Mouse (Mus musculus): ENCODE data around the gene Arhgap9. TPM values are rescaled to one million over a fixed set of nuclear protein-coding genes. Genes with fewer than 3 reads are reported as not detected.

Arhgap9 gene
- total and polyA plus RNA-seq, 3 experiments: 2.3 to 4.8 (median 2.4) TPM

DNA sequence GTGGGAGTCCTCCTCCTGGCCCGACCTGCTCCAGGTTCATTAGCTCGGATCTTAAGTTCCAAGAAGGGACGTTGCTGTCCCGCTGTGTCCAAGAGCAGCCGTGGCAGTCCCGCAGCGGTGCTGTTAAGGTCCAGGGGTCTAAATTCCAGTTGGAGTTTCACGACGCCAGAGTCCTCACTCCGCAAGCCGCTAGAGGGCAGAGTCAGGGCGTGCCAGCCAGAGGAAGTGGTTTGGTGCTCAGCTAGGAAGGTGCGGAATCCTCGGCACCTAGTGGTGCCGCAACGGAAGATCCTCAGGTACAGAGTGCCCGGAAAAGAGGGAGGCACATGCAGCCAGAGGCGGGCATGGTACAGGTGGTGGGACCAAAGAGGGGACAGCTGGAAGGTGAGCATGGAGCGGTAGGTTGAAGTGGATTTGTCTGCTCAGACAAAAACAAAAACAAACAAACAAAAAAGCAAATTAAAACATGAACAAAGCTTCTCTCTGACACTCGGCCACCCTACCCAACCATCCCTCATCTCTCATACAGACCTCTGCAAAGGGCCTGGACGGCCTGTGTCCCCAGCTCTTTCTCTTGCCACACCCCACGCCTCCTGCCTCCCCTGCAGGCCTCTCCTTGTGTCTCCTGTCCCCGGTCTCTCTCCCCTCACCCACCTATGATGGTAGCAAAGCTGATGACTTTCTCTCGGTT lies 29.0 kb downstream of the Arhgap9 start:
- H3K4me3 ChIP-seq: no peak overlapping the region
- intact Hi-C loops (cut with DNase I): loop anchor here (5.0 kb wide), 1 partner anchor 72 kb away; no protein-coding TSS in a partner anchor
- H3K36me3 ChIP-seq (ENCODE audit: control insufficient read depth, insufficient read depth, low read length): no peaks in the 10 kb centered on the region
- peak; percentile 65 to 72 for DNase-seq
- H3K79me2 ChIP-seq (replicated peaks; ENCODE audit: control insufficient read depth, insufficient read depth, low read length): no peaks in the 10 kb centered on the region
- H3K4me1 ChIP-seq (ENCODE audit: control insufficient read depth, insufficient read depth, low read length): no peaks in the 10 kb centered on the region
- no peak overlapping the region for H3K27ac ChIP-seq
- WGBS: 13% methylated on average over 24 of the region's 24 CpGs
- TF ChIP-seq EP300 (IDR thresholded peaks at IDR 0.05; ENCODE audit: insufficient read depth, low read depth, low read length) (no peak), CTCF (IDR thresholded peaks at IDR 0.05) (peak; percentile 88)
- H3K9ac ChIP-seq (ENCODE audit: low read depth, low read length): peak overlapping the region; percentile 37; the same call in 1 of the 2 replicates
- no peaks in the 10 kb centered on the region for H3K27me3 ChIP-seq (ENCODE audit: control insufficient read depth, insufficient read depth, low read length)

DNA sequence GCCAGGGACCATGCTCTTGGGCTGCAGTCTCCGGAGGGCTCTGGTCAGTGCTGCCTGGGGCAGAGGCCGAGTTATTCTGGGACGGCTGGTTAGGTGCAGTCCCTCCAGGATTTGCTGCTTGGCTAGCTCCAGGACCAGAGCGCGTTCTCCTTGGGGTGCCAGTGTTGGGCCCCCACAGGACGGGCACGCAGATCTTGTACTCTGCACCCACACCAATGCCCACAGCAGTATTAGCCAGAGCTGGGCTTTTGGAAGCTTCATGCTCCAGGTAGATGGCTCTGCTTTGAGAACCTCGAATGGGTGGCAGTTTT lies 29.5 kb downstream of the Arhgap9 start:
- H3K9ac ChIP-seq (ENCODE audit: low read depth, low read length): no peak overlapping the region
- intact Hi-C loops (cut with DNase I): loop anchor here (5.0 kb wide), 1 partner anchor 71 kb away; no protein-coding TSS in a partner anchor

DNA sequence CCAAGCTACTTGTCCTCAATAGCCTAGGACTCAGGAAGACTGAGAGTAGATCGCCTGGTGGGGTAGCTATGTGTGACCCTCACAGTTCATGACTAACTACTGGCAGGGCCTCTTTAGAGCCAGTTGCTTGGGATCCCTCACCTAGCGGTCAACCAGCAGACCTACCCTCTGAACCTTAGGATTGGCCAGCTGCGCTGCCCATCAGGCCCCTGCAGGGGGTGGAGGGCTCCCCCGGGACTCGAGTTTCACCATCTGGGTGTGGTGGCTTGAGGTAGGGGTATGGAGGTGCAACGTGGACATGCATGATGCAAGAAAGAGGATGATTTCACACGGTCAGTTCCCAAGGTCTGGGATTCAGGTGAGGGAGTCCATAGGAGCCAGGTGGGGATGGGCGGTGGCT lies 30.0 kb downstream of the Arhgap9 start:
- no peaks in the 10 kb centered on the region for H3K27me3 ChIP-seq (ENCODE audit: control insufficient read depth, insufficient read depth, low read length)
- no peaks in the 10 kb centered on the region for H3K36me3 ChIP-seq (ENCODE audit: control insufficient read depth, insufficient read depth, low read length)
- no peak overlapping the region for H3K4me3 ChIP-seq
- no peaks in the 10 kb centered on the region for H3K79me2 ChIP-seq (replicated peaks; ENCODE audit: control insufficient read depth, insufficient read depth, low read length)
- no peak overlapping the region for H3K9ac ChIP-seq (ENCODE audit: low read depth, low read length)
- H3K27ac ChIP-seq: no peak overlapping the region
- intact Hi-C loops (cut with DNase I): loop anchor here (5.0 kb wide), 1 partner anchor 71 kb away; no protein-coding TSS in a partner anchor
- DNase-seq: no peak
- TF ChIP-seq CTCF (IDR thresholded peaks at IDR 0.05): no peak
- no peak for TF ChIP-seq POLR2A (IDR thresholded peaks at IDR 0.05; ENCODE audit: insufficient read depth, low read depth, low read length)
- TF ChIP-seq EP300 (IDR thresholded peaks at IDR 0.05; ENCODE audit: insufficient read depth, low read depth, low read length): no peak
- WGBS: 74% methylated on average over 8 of the region's 8 CpGs
- H3K4me1 ChIP-seq (ENCODE audit: control insufficient read depth, insufficient read depth, low read length): no peaks in the 10 kb centered on the region

More for the DNA sequence above, 29.5 kb downstream of the Arhgap9 start:
- no peak for TF ChIP-seq POLR2A (IDR thresholded peaks at IDR 0.05; ENCODE audit: insufficient read depth, low read depth, low read length)
- no peak for TF ChIP-seq CTCF (IDR thresholded peaks at IDR 0.05)
- TF ChIP-seq EP300 (IDR thresholded peaks at IDR 0.05; ENCODE audit: insufficient read depth, low read depth, low read length): no peak
- DNase-seq: no peak
- H3K79me2 ChIP-seq (replicated peaks; ENCODE audit: control insufficient read depth, insufficient read depth, low read length): no peaks in the 10 kb centered on the region
- WGBS: 84% methylated on average over 8 of the region's 8 CpGs
- no peak overlapping the region for H3K27ac ChIP-seq
- no peaks in the 10 kb centered on the region for H3K4me1 ChIP-seq (ENCODE audit: control insufficient read depth, insufficient read depth, low read length)
- no peak overlapping the region for H3K4me3 ChIP-seq
- H3K27me3 ChIP-seq (ENCODE audit: control insufficient read depth, insufficient read depth, low read length): no peaks in the 10 kb centered on the region
- no peaks in the 10 kb centered on the region for H3K36me3 ChIP-seq (ENCODE audit: control insufficient read depth, insufficient read depth, low read length)

DNA sequence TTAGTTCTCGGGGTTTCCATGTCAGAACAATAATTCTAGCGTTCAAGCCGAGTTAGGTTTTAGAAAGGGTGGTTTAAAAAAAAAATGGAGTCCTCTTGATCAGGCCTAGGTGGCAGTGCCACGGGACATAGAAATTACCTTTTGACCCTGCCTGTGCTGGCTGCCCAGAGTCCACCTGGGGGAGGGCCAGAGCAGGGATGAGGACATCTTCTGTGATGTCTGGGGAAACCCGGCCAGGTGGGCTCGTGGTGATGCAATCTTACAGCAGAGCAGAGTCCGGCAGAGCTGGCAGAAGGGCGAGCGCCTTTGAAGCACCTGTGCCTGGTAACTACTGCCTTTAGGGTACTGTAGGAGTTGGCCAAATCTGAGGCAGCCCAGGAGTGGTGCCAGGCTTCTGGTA lies 30.4 kb downstream of the Arhgap9 start:
- Histone ChIP-seq H3K9ac (ENCODE audit: low read depth, low read length) (no peak overlapping the region), H3K4me1 (ENCODE audit: control insufficient read depth, insufficient read depth, low read length) (no peaks in the 10 kb centered on the region), H3K36me3 (ENCODE audit: control insufficient read depth, insufficient read depth, low read length) (no peaks in the 10 kb centered on the region), H3K4me3 (no peak overlapping the region), H3K79me2 (replicated peaks; ENCODE audit: control insufficient read depth, insufficient read depth, low read length) (no peaks in the 10 kb centered on the region), H3K27ac (no peak overlapping the region), H3K27me3 (ENCODE audit: control insufficient read depth, insufficient read depth, low read length) (no peaks in the 10 kb centered on the region)
- TF ChIP-seq CTCF (IDR thresholded peaks at IDR 0.05) (no peak), POLR2A (IDR thresholded peaks at IDR 0.05; ENCODE audit: insufficient read depth, low read depth, low read length) (no peak), EP300 (IDR thresholded peaks at IDR 0.05; ENCODE audit: insufficient read depth, low read depth, low read length) (no peak)
- intact Hi-C loops (cut with DNase I): loop anchor here (5.0 kb wide), 1 partner anchor 70 kb away; no protein-coding TSS in a partner anchor
- no peak for DNase-seq
- WGBS: 85% methylated on average over 9 of the region's 9 CpGs

DNA sequence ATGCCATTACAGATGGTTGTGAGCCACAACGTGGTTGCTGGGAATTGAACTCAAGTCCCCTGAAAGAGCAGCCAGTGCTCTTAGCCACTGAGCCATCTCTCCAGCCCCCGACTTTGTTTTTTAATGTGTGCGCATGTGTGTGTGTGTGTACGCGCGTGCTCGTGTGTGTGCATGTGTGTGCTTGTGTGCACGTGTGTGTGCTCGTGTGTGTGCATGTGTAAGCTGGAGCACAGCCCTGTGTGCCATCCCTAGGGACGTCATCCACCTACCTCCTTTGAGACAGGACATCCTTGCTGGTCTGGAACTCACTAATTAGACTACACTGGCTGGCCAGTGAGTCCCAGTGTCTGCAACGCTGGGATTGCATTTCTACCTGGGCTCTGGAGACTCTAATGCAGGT lies 31.0 kb downstream of the Arhgap9 start:
- Histone ChIP-seq H3K9ac (ENCODE audit: low read depth, low read length) (no peak overlapping the region), H3K36me3 (ENCODE audit: control insufficient read depth, insufficient read depth, low read length) (no peaks in the 10 kb centered on the region), H3K4me3 (no peak overlapping the region), H3K27ac (no peak overlapping the region), H3K4me1 (ENCODE audit: control insufficient read depth, insufficient read depth, low read length) (no peaks in the 10 kb centered on the region), H3K27me3 (ENCODE audit: control insufficient read depth, insufficient read depth, low read length) (no peaks in the 10 kb centered on the region), H3K79me2 (replicated peaks; ENCODE audit: control insufficient read depth, insufficient read depth, low read length) (no peaks in the 10 kb centered on the region)
- DNase-seq: no peak
- intact Hi-C loops (cut with DNase I): loop anchor here (5.0 kb wide), 1 partner anchor 70 kb away; no protein-coding TSS in a partner anchor
- TF ChIP-seq EP300 (IDR thresholded peaks at IDR 0.05; ENCODE audit: insufficient read depth, low read depth, low read length): no peak
- TF ChIP-seq CTCF (IDR thresholded peaks at IDR 0.05): no peak
- no peak for TF ChIP-seq POLR2A (IDR thresholded peaks at IDR 0.05; ENCODE audit: insufficient read depth, low read depth, low read length)
- 86% methylated on average over 11 of the region's 11 CpGs for WGBS

All from heart, adult 2 months (tissue).